In genomic region chr19:44265911-44266337, GRCm38 (mm10) we compare ENCODE assay signal across 8 mouse cellular contexts. TPM values are rescaled to one million over a fixed set of nuclear protein-coding genes. Genes with fewer than 3 reads are reported as not detected.
DNase-seq lines count a peak whose midpoint lies in the region; ATAC-seq and TF ChIP-seq lines count a peak whose summit lies in the region.

No protein-coding gene starts in this region.

- no peak for DNase-seq in lung, postnatal 0 days (ENCODE audit: low spot score)
- no peak for DNase-seq in lung, adult 2 months
- DNase-seq in retina, postnatal 1 day, result peak; percentile 21
- DNase-seq in cerebellum, adult 9-10 months, result no peak
- no peak for DNase-seq in testis, postnatal 14 days (ENCODE audit: low spot score)

- TF ChIP-seq POLR2A in lung, adult 2 months (IDR thresholded peaks at IDR 0.05; ENCODE audit: borderline replicate concordance, extremely low read depth, low read depth, low read length), result no peak

- H3K36me3 ChIP-seq in erythroblast, embryonic 14.5 days (ENCODE audit: control insufficient read depth), result no peaks in the 10 kb centered on the region
- no peaks in the 10 kb centered on the region for H3K36me3 ChIP-seq in lung, postnatal 0 days (ENCODE audit: insufficient read depth, low read length)
- H3K36me3 ChIP-seq in liver, embryonic 12.5 days, result no peaks in the 10 kb centered on the region

- peak overlapping the region; percentile 75 for H3K4me3 ChIP-seq in erythroblast, embryonic 14.5 days (replicated peaks)
- H3K4me3 ChIP-seq in lung, postnatal 0 days (ENCODE audit: low read depth, low read length), result no peak overlapping the region
- no peak overlapping the region for H3K4me3 ChIP-seq in lung, adult 2 months (replicated peaks; ENCODE audit: extremely low read depth, low read depth, low read length)
- H3K4me3 ChIP-seq in liver, embryonic 12.5 days, result no peak overlapping the region; the same call in 1 of the 2 replicates

- H3K27me3 ChIP-seq in erythroblast, embryonic 14.5 days (ENCODE audit: control insufficient read depth), result no peaks in the 10 kb centered on the region
- no peaks in the 10 kb centered on the region for H3K27me3 ChIP-seq in lung, postnatal 0 days (replicated peaks; ENCODE audit: insufficient read depth, low read length)
- no peaks in the 10 kb centered on the region for H3K27me3 ChIP-seq in liver, embryonic 12.5 days (replicated peaks)

- H3K9ac ChIP-seq in lung, postnatal 0 days (replicated peaks; ENCODE audit: low read depth), result no peak overlapping the region
- peak overlapping the region; percentile 75 for H3K9ac ChIP-seq in liver, embryonic 12.5 days

- H3K27ac ChIP-seq in lung, postnatal 0 days (ENCODE audit: low read length), result peak overlapping the region; percentile 16; the same call in 1 of the 2 replicates
- H3K27ac ChIP-seq in liver, embryonic 12.5 days, result peak overlapping the region; percentile 93

- ATAC-seq in erythroblast, adult 5-6 weeks (replicated peaks; ENCODE audit: low FRiP score, poor library complexity, severe bottlenecking), result no peak
- ATAC-seq in lung, postnatal 0 days, result no peak
- ATAC-seq in liver, embryonic 12.5 days, result peak; percentile 2; the same call in 1 of the 2 replicates

- peaks cover 54% of the 10 kb centered on the region for H3K4me1 ChIP-seq in erythroblast, embryonic 14.5 days (ENCODE audit: control insufficient read depth)
- 0 out of 2 replicates have a peak, but pooled peaks cover 5% of the 10 kb centered on the region for H3K4me1 ChIP-seq in lung, postnatal 0 days (ENCODE audit: insufficient read depth, low read depth, low read length)
- H3K4me1 ChIP-seq in lung, adult 2 months (ENCODE audit: control insufficient read depth, insufficient read depth, low read length), result no peaks in the 10 kb centered on the region
- peaks cover 45% of the 10 kb centered on the region for H3K4me1 ChIP-seq in liver, embryonic 12.5 days

- no peak for TF ChIP-seq EP300 in lung, postnatal 0 days (IDR thresholded peaks at IDR 0.05)

- no peak overlapping the region for H3K4me2 ChIP-seq in lung, postnatal 0 days (replicated peaks; ENCODE audit: low read depth, low read length)
- H3K4me2 ChIP-seq in liver, embryonic 12.5 days, result peak overlapping the region; percentile 86

- 61% methylated on average over 5 of the region's 5 CpGs for WGBS in lung, postnatal 0 days
- WGBS in lung, adult 2 months, result 64% methylated on average over 5 of the region's 5 CpGs
- 30% methylated on average over 5 of the region's 5 CpGs for WGBS in liver, embryonic 12.5 days (ENCODE audit: insufficient replicate concordance)

- no peaks in the 10 kb centered on the region for H3K9me3 ChIP-seq in erythroblast, embryonic 14.5 days (ENCODE audit: control insufficient read depth, low read length)
- no peaks in the 10 kb centered on the region for H3K9me3 ChIP-seq in lung, postnatal 0 days (ENCODE audit: low read length)
- no peaks in the 10 kb centered on the region for H3K9me3 ChIP-seq in liver, embryonic 12.5 days (replicated peaks)

- TF ChIP-seq CTCF in lung, postnatal 0 days (IDR thresholded peaks at IDR 0.05), result no peak
- no peak for TF ChIP-seq CTCF in lung, adult 2 months (IDR thresholded peaks at IDR 0.05; ENCODE audit: insufficient read depth, low read length)

RNA-seq across cellular contexts. Expression of gene Scd2, which starts 27.6 kb away (rescaled TPM):
- polyA plus RNA-seq in erythroblast, embryonic 14.5 days (2012), result 0.27 TPM in 2 replicates
- total RNA-seq in erythroblast, adult 5-6 weeks (2015; ENCODE audit: low replicate concordance), result 11.3 and 16.7 TPM in 2 replicates
- 17.3 and 20.9 TPM in 2 replicates for total RNA-seq in erythroblast, adult 5-6 weeks (2017; ENCODE audit: low replicate concordance)
- 99.3 and 118 TPM in 2 replicates for polyA plus RNA-seq in lung, postnatal 0 days (2015; fragmentation: Nextera tagmentation; extraction: Ambion mirVana)
- polyA plus RNA-seq in lung, adult 2 months (2012; rRNA removed), result 289 and 384 TPM in 2 replicates
- polyA plus RNA-seq in liver, embryonic 12.5 days (2016; fragmentation: Nextera tagmentation; extraction: Ambion mirVana), result 136 and 148 TPM in 2 replicates

Comparison
In these comparisons a context has a peak if more than half of its experiments do, and no peak if none do; other contexts are left out.
1. RNA of gene Scd2, which starts 27.6 kb away (polyA plus RNA-seq): 289 to 384 TPM in lung, adult 2 months, 136 to 148 TPM in liver, embryonic 12.5 days and 99.3 to 118 TPM in lung, postnatal 0 days; 0.27 TPM in erythroblast, embryonic 14.5 days; every median in the first group is over 10 times any median in the second.